Comparison of ENCODE assay signal across 9 mouse cellular contexts in the genomic region with DNA sequence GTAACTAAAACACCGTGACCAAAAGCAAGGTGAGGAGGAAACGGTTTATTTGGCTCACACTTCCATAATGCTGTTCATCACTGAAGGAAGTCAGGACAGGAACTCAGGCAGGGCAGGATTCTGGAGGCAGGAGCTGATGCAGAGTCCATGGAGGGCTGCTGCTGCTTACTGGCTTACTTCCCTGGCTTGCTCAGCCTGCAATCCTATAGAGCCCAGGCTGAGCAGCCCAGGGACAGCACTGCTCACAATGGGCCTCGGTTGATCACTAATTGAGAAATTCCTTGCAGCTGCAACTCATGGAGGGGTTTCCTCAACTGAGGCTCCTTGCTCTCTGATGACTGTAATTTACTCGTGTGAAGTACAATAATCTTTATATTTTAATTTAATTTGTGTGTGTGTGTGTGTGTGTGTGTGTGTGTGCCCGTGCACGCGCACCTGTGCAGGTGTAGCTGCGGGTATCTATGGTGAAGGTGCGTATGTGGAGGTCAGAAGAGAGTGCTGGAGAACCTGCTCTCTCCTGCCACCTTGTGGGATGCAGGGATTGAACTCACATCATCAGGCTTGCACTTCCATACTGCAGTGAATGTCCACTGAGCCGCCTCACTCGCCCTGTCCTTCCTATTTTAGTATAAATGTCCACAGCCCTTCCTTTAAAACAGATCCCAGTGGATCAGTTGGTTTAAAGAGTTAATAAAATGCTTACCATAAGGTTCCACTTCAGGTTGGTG.
DNase-seq lines count a peak whose midpoint lies in the region; ATAC-seq and TF ChIP-seq lines count a peak whose summit lies in the region.
"Had no signal": no experiment of that assay in that cellular context is flagged by ENCODE, and none has a peak within 500 bp of the region (broad histone marks: within the 10 kb centered on the region; RNA-seq: fewer than 3 reads in every experiment).

No protein-coding gene starts in this region.

- peak; percentile 76 for TF ChIP-seq CTCF in midbrain, postnatal 0 days (IDR thresholded peaks at IDR 0.05)

- ATAC-seq in heart, embryonic 11.5 days (replicated peaks; ENCODE audit: insufficient number of reproducible peaks, low FRiP score, low TSS enrichment) = no peak
- peak; percentile 65; the same call in 1 of the 2 replicates for ATAC-seq in hindbrain, embryonic 13.5 days (ENCODE audit: low FRiP score)
- ATAC-seq in midbrain, postnatal 0 days (ENCODE audit: low FRiP score) = no peak; the same call in 1 of the 2 replicates

- peaks cover 4% of the 10 kb centered on the region; the same call in 1 of the 2 replicates for H3K4me1 ChIP-seq in heart, embryonic 11.5 days (ENCODE audit: control insufficient read depth, insufficient read depth, low read length)
- no peaks in the 10 kb centered on the region; the same call in 1 of the 2 replicates for H3K4me1 ChIP-seq in hindbrain, embryonic 13.5 days (replicated peaks)
- no peaks in the 10 kb centered on the region for H3K4me1 ChIP-seq in midbrain, postnatal 0 days (ENCODE audit: insufficient read depth, low read length)
- H3K4me1 ChIP-seq: heart, embryonic 15.5 days had no signal

- intact Hi-C loops in gastrocnemius, postnatal 36 days (cut with DNase I) = no loop called here

- DNase-seq in heart, postnatal 4 days = peak; percentile 39
- peak; percentile 24 to 34 for DNase-seq in B cell, adult 2 months
- DNase-seq in cerebellum, postnatal 10 days = peak; percentile 84
- peak; percentile 66 for DNase-seq in midbrain, postnatal 0 days (ENCODE audit: low spot score)
- no peak for DNase-seq in gastrocnemius, postnatal 36 days
- DNase-seq in heart, adult 9 months (ENCODE audit: low spot score in 2 of 2) = no peak

- H3K4me2 ChIP-seq in heart, embryonic 11.5 days = no peak overlapping the region
- H3K4me2 ChIP-seq in hindbrain, embryonic 13.5 days = no peak overlapping the region
- no peak overlapping the region for H3K4me2 ChIP-seq in midbrain, postnatal 0 days (ENCODE audit: low read depth, low read length, poor library complexity, severe bottlenecking)
- H3K4me2 ChIP-seq: heart, embryonic 15.5 days had no signal

- WGBS in heart, embryonic 11.5 days (ENCODE audit: insufficient replicate concordance) = 38% methylated on average over 11 of the region's 11 CpGs
- 51% methylated on average over 11 of the region's 11 CpGs for WGBS in hindbrain, embryonic 13.5 days
- WGBS in midbrain, postnatal 0 days = 46% methylated on average over 11 of the region's 11 CpGs

- H3K36me3 ChIP-seq in heart, embryonic 11.5 days (ENCODE audit: control insufficient read depth, insufficient read depth, low read length) = no peaks in the 10 kb centered on the region
- H3K36me3 ChIP-seq in hindbrain, embryonic 13.5 days = no peaks in the 10 kb centered on the region
- no peaks in the 10 kb centered on the region for H3K36me3 ChIP-seq in midbrain, postnatal 0 days (ENCODE audit: insufficient read depth, low read length)
- H3K36me3 ChIP-seq: heart, embryonic 15.5 days had no signal

- H3K27me3 ChIP-seq in heart, embryonic 11.5 days (ENCODE audit: control insufficient read depth, insufficient read depth, low read length) = no peaks in the 10 kb centered on the region
- H3K27me3 ChIP-seq in hindbrain, embryonic 13.5 days = no peaks in the 10 kb centered on the region
- H3K27me3 ChIP-seq in midbrain, postnatal 0 days (ENCODE audit: insufficient read depth, low read length) = no peaks in the 10 kb centered on the region
- H3K27me3 ChIP-seq: heart, embryonic 15.5 days had no signal

- H3K9me3 ChIP-seq in heart, embryonic 11.5 days (replicated peaks; ENCODE audit: control insufficient read depth, low read length) = no peaks in the 10 kb centered on the region
- H3K9me3 ChIP-seq in hindbrain, embryonic 13.5 days = no peaks in the 10 kb centered on the region
- H3K9me3 ChIP-seq in midbrain, postnatal 0 days (ENCODE audit: low read length) = no peaks in the 10 kb centered on the region
- H3K9me3 ChIP-seq: heart, embryonic 15.5 days had no signal

- no peak overlapping the region for H3K4me3 ChIP-seq in heart, embryonic 11.5 days (ENCODE audit: low read depth, low read length)
- no peak overlapping the region for H3K4me3 ChIP-seq in hindbrain, embryonic 13.5 days
- no peak overlapping the region for H3K4me3 ChIP-seq in midbrain, postnatal 0 days (ENCODE audit: low read depth, low read length)
- H3K4me3 ChIP-seq: heart, embryonic 15.5 days had no signal

- H3K27ac ChIP-seq in heart, embryonic 11.5 days (ENCODE audit: low read depth, low read length) = no peak overlapping the region
- no peak overlapping the region for H3K27ac ChIP-seq in hindbrain, embryonic 13.5 days
- H3K27ac ChIP-seq in midbrain, postnatal 0 days (ENCODE audit: low read depth, low read length) = no peak overlapping the region
- H3K27ac ChIP-seq: heart, embryonic 15.5 days had no signal

- no peak overlapping the region for H3K9ac ChIP-seq in heart, embryonic 11.5 days (ENCODE audit: low read depth, low read length)
- H3K9ac ChIP-seq in hindbrain, embryonic 13.5 days = no peak overlapping the region
- no peak overlapping the region for H3K9ac ChIP-seq in midbrain, postnatal 0 days (replicated peaks; ENCODE audit: low read length, poor library complexity, severe bottlenecking)
- H3K9ac ChIP-seq: heart, embryonic 15.5 days had no signal

Comparison
In these comparisons a context has a peak if more than half of its experiments do, and no peak if none do; other contexts are left out.
1. DNase-seq: peak in heart, postnatal 4 days (single experiment), B cell, adult 2 months (2 of 2), cerebellum, postnatal 10 days (2 of 2) and midbrain, postnatal 0 days (single experiment); none in gastrocnemius, postnatal 36 days (0 of 2) and heart, adult 9 months (0 of 2).